Mouse (Mus musculus) hindbrain, embryonic 13.5 days (tissue): ENCODE data around the gene Elf3. TPM values are rescaled to one million over a fixed set of nuclear protein-coding genes. Genes with fewer than 3 reads are reported as not detected.

Experiments
- ATAC-seq: fragments of 200-750 bp; cut with Nextera tagmentation; 2 replicates; pipeline ENCODE4 v1.8.0; 2017; ENCODE audit warnings: moderate TSS enrichment; ENCODE audit not compliant: low FRiP score
- H3K27ac ChIP-seq: fragments of 300-500 bp; sonication (generic); 2 replicates; pipeline ENCODE4 v1.5.1; 2015; ENCODE audit warnings: inconsistent platforms, mild to moderate bottlenecking, moderate library complexity
- H3K27me3 ChIP-seq: fragments of 300-500 bp; sonication (generic); 2 replicates; pipeline ENCODE4 v1.6.1; 2015; ENCODE audit warnings: mild to moderate bottlenecking, inconsistent platforms
- H3K36me3 ChIP-seq: fragments of 300-500 bp; sonication (generic); 2 replicates; pipeline ENCODE4 v1.6.1; 2015; ENCODE audit warnings: mild to moderate bottlenecking, inconsistent platforms
- H3K4me1 ChIP-seq: fragments of 300-500 bp; sonication (generic); replicated peaks from 2 replicates; pipeline ENCODE4 v1.6.1; 2015; ENCODE audit warnings: inconsistent platforms
- H3K4me2 ChIP-seq: fragments of 300-500 bp; sonication (generic); 2 replicates; pipeline ENCODE4 v1.6.1; 2015; ENCODE audit warnings: inconsistent platforms, mild to moderate bottlenecking, moderate library complexity
- H3K4me3 ChIP-seq: fragments of 300-500 bp; sonication (generic); 2 replicates; pipeline ENCODE4 v1.5.1; 2015; ENCODE audit warnings: mild to moderate bottlenecking, inconsistent platforms
- H3K9ac ChIP-seq: fragments of 300-500 bp; sonication (generic); 2 replicates; pipeline ENCODE4 v1.6.1; 2015; ENCODE audit warnings: mild to moderate bottlenecking, inconsistent platforms
- H3K9me3 ChIP-seq: fragments of 300-500 bp; sonication (generic); 2 replicates; pipeline ENCODE4 v1.6.1; 2016; ENCODE audit warnings: inconsistent platforms
- WGBS: fragments of 180-500 bp; shearing (Covaris S2); methylation state at CpG from one replicate; pipeline ENCODE4 v1.1.7; 2015; 5-methylcytosine and 5-hydroxymethylcytosine counted together
- polyA plus RNA-seq: library from polyadenylated mRNA; unstranded; fragments of >200 nt; fragmentation: Nextera tagmentation; extraction: Ambion mirVana; gene quantifications from 2 replicates; pipeline ENCODE4 v1.2.1, GENCODE M21; 2015

Elf3 gene
- polyA plus RNA-seq: 0.19 TPM in 2 replicates

DNA sequence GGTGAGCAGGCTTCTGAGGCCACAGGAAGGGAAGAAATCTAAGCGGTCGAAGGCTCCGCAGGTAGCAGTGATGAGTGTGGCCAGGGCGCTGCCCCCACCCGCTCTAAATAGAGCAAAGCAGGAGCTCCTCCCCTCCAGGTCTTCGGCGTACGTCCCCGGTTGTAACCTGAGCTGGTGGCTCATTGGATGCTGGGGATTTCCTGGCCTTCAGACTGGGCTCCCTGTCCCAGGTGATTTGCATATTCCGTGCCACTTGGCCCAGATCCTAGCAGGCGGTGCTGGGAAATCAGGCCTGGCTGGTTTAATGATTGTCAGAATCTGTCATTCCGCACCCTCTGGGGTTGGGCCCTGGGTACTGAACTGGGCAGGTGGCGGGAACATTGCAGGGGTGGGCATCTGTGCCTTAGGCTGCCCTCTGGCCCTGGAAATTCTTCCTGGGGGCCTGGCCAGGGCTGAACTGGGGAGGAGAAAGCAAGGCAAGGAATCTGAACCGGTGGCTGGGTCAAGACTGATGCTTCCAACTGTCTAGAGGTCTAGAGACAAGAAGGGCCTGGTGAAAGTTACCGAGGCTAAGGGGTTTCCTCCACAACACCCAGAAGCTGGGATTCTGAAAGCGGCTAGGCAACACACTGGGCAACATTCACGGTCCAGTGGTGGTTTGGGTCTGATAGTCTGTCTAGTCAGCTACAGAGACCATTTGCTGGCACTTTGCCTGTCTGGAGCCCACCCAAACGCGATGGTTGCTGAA, at the start of gene Elf3:
Gene Elf3 (minus strand): TSS at position 189 of the 748 bp plus-strand sequence.
- H3K4me2 ChIP-seq: peak within 1 kb of the TSS; percentile 46
- ATAC-seq: peak; percentile 70
- no peaks in the 10 kb centered on the region for H3K9me3 ChIP-seq
- peaks cover 10% of the 10 kb centered on the region for H3K4me1 ChIP-seq
- H3K27ac ChIP-seq: 0 out of 2 replicates have a peak within 1 kb of the TSS, but pooled peaks have one; percentile 26
- peaks cover 25% of the 10 kb centered on the region for H3K36me3 ChIP-seq
- H3K27me3 ChIP-seq: peaks cover 16% of the 10 kb centered on the region
- peak within 1 kb of the TSS; percentile 49; the same call in 1 of the 2 replicates for H3K9ac ChIP-seq
- 9% methylated on average over 19 of the region's 19 CpGs for WGBS
- H3K4me3 ChIP-seq: peak within 1 kb of the TSS; percentile 14; the same call in 1 of the 2 replicates

GRCm38 (mm10) chr1:135290908-135291307, 32.5 kb upstream of the Elf3 start:
- Histone ChIP-seq H3K9me3 (no peaks in the 10 kb centered on the region), H3K4me2 (no peak overlapping the region), H3K4me3 (no peak overlapping the region), H3K27ac (no peak overlapping the region), H3K27me3 (no peaks in the 10 kb centered on the region), H3K9ac (no peak overlapping the region), H3K4me1 (no peaks in the 10 kb centered on the region), H3K36me3 (peaks cover 28% of the 10 kb centered on the region)
- 72% methylated on average over 5 of the region's 5 CpGs for WGBS
- ATAC-seq: no peak

DNA sequence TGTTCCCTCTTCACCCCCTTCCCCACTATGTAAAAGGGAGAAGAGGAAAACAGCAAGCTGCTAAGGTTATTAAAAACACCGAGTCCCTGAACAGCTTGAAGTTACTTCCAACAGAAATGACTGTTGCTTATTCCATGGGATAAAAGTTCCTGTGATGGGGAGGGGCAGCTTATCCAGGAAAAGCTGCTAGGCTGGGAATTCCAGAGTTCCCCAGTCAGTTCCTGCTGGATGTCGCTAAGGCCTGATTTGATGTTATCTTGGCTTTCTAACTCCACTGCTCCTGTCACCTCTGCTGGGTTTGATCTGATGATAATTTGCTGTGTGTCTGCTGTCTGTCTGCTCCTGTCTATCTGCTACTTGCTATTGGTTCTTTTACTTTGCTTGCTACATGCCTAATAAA, 27.9 kb upstream of the Elf3 start:
- no peak for ATAC-seq
- 83% methylated on average over 2 of the region's 2 CpGs for WGBS
- no peaks in the 10 kb centered on the region for H3K36me3 ChIP-seq

DNA sequence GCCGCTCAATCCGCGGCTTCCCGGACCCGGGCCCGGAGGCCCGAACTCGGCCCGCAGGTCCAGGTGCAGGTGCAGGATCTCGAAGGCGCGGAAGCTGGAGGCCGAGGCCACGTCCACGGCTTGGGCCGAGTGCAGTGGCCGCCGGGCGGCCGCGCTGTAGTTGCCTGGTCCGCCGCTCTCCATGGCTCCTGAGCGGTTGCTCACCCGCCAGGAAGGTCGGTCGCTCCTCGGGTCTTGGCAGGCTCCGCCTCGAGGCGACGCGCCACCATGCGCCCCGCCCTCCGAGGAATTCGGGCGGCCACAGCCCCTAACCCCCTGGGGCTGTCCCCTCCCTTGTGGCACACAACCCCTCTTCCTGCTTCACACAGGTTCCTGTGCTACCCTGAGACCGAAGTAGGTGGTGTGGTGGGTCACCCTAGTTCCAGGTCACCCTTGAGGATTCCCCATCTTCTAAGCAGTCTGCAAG, 25.5 kb upstream of the Elf3 start, which contains the start of gene Rnpep:
Gene Rnpep (minus strand): TSS at position 259 of the 466 bp plus-strand sequence.
- Histone ChIP-seq H3K9ac (peak within 1 kb of the TSS; percentile 97), H3K4me1 (peaks cover 33% of the 10 kb centered on the region), H3K4me3 (peak within 1 kb of the TSS; percentile 83), H3K4me2 (peak within 1 kb of the TSS; percentile 78), H3K9me3 (no peaks in the 10 kb centered on the region), H3K27me3 (no peaks in the 10 kb centered on the region), H3K36me3 (peaks cover 4% of the 10 kb centered on the region; the same call in 1 of the 2 replicates), H3K27ac (peak within 1 kb of the TSS; percentile 94)
- peak; percentile 81 for ATAC-seq
- 0% methylated on average over 38 of the region's 39 CpGs for WGBS

More for the DNA sequence above, 27.9 kb upstream of the Elf3 start:
- Histone ChIP-seq H3K27ac (no peak overlapping the region), H3K4me3 (no peak overlapping the region), H3K4me1 (peaks cover 26% of the 10 kb centered on the region), H3K9me3 (no peaks in the 10 kb centered on the region), H3K4me2 (no peak overlapping the region), H3K27me3 (no peaks in the 10 kb centered on the region), H3K9ac (no peak overlapping the region)

GRCm38 (mm10) chr1:135283287-135283825, 25.0 kb upstream of the Elf3 start:
- Histone ChIP-seq H3K4me1 (peaks cover 33% of the 10 kb centered on the region), H3K4me2 (peak overlapping the region; percentile 78), H3K9me3 (no peaks in the 10 kb centered on the region), H3K27ac (peak overlapping the region; percentile 94), H3K27me3 (no peaks in the 10 kb centered on the region), H3K9ac (peak overlapping the region; percentile 97), H3K36me3 (peaks cover 9% of the 10 kb centered on the region), H3K4me3 (peak overlapping the region; percentile 83)
- peak; percentile 82 for ATAC-seq
- WGBS: under 1% methylated on average over 45 of the region's 48 CpGs

GRCm38 (mm10) chr1:135282536-135283286, 24.3 kb upstream of the Elf3 start:
- ATAC-seq: no peak
- Histone ChIP-seq H3K9me3 (no peaks in the 10 kb centered on the region), H3K9ac (peak overlapping the region; percentile 97), H3K4me2 (peak overlapping the region; percentile 78), H3K4me1 (peaks cover 33% of the 10 kb centered on the region), H3K27ac (peak overlapping the region; percentile 94), H3K27me3 (no peaks in the 10 kb centered on the region), H3K36me3 (peaks cover 15% of the 10 kb centered on the region), H3K4me3 (peak overlapping the region; percentile 83)
- 45% methylated on average over 13 of the region's 13 CpGs for WGBS

DNA sequence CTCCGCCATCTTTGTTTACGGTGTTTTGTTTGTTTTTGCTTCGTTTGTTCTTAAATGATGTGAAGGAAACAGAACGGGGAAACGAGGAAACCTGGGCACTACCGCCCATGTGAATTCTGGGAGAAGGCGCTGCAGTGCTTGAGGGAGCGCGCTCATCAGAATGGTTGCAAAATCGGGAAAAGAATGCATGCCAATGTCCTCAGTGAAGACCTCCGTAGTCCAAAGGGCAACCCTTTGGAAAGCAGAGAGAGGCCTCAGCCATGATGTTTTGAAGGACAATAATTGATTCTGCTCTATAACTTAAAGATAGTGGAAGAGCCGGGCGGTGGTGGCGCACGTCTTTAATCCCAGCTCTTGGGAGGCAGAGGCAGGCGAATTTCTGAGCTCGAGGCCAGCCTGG, 23.5 kb upstream of the Elf3 start:
- no peak overlapping the region for H3K9ac ChIP-seq
- H3K9me3 ChIP-seq: no peaks in the 10 kb centered on the region
- no peak overlapping the region for H3K4me3 ChIP-seq
- H3K36me3 ChIP-seq: peaks cover 24% of the 10 kb centered on the region
- ATAC-seq: no peak
- H3K4me2 ChIP-seq: no peak overlapping the region
- WGBS: 96% methylated on average over 17 of the region's 17 CpGs
- no peaks in the 10 kb centered on the region for H3K27me3 ChIP-seq
- H3K4me1 ChIP-seq: peaks cover 33% of the 10 kb centered on the region
- H3K27ac ChIP-seq: no peak overlapping the region

DNA sequence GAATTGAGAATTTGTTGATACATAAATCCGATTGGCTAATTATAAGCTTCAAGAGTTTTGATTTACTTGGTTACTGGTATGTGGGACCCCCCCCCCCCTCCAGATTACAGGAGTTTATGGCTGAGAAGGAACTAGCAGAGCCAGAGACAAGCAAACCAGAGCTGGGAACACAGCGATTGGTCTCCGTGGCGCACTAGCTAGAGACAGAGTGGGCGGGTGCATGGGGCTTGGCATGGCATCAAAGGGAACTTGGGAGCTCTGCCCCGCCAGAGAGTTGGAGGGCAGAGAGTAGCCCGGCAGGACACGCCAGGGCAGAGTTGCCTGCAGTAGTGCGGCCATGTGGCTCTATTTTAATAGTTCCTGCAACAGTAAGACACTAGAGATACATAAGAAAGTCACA, 22.3 kb upstream of the Elf3 start:
- Histone ChIP-seq H3K9ac (no peak overlapping the region), H3K36me3 (peaks cover 34% of the 10 kb centered on the region), H3K4me1 (peaks cover 33% of the 10 kb centered on the region), H3K9me3 (no peaks in the 10 kb centered on the region), H3K4me2 (no peak overlapping the region), H3K4me3 (no peak overlapping the region), H3K27ac (no peak overlapping the region), H3K27me3 (no peaks in the 10 kb centered on the region)
- 76% methylated on average over 9 of the region's 9 CpGs for WGBS
- ATAC-seq: no peak

- no peaks in the 10 kb centered on the region for H3K9me3 ChIP-seq
- no peak overlapping the region for H3K4me2 ChIP-seq
- no peak for ATAC-seq
- H3K27ac ChIP-seq: no peak overlapping the region
- 90% methylated on average over 9 of the region's 9 CpGs for WGBS
- H3K4me3 ChIP-seq: no peak overlapping the region
- peaks cover 76% of the 10 kb centered on the region for H3K36me3 ChIP-seq
- no peaks in the 10 kb centered on the region for H3K27me3 ChIP-seq
- H3K9ac ChIP-seq: no peak overlapping the region
- H3K4me1 ChIP-seq: no peaks in the 10 kb centered on the region
Measured at GRCm38 (mm10) chr1:135271371-135271770, 13.0 kb upstream of the Elf3 start.

GRCm38 (mm10) chr1:135267663-135268446, 9.5 kb upstream of the Elf3 start:
- H3K9ac ChIP-seq: no peak overlapping the region
- H3K27me3 ChIP-seq: no peaks in the 10 kb centered on the region
- H3K27ac ChIP-seq: no peak overlapping the region
- H3K4me2 ChIP-seq: no peak overlapping the region
- WGBS: 91% methylated on average over 10 of the region's 10 CpGs
- H3K36me3 ChIP-seq: peaks cover 90% of the 10 kb centered on the region
- no peaks in the 10 kb centered on the region for H3K9me3 ChIP-seq
- H3K4me3 ChIP-seq: no peak overlapping the region
- H3K4me1 ChIP-seq: no peaks in the 10 kb centered on the region
- no peak for ATAC-seq

GRCm38 (mm10) chr1:135265834-135266233, 7.5 kb upstream of the Elf3 start:
- WGBS: 93% methylated on average over 5 of the region's 5 CpGs

More at GRCm38 (mm10) chr1:135265834-135266233, 7.5 kb upstream of the Elf3 start:
- Histone ChIP-seq H3K9me3 (no peaks in the 10 kb centered on the region), H3K36me3 (peaks cover 89% of the 10 kb centered on the region), H3K27ac (no peak overlapping the region), H3K27me3 (no peaks in the 10 kb centered on the region), H3K4me3 (no peak overlapping the region), H3K4me1 (no peaks in the 10 kb centered on the region), H3K9ac (no peak overlapping the region), H3K4me2 (no peak overlapping the region)
- no peak for ATAC-seq
